Mouse (Mus musculus) adipocyte (in vitro differentiated cells): ENCODE results near the gene Npepl1.

Source experiments
- DNase-seq: peaks from one replicate; pipeline ENCODE4 v3.0.0-alpha.2; 2016; ENCODE audit warnings: low spot score

Npepl1 gene

DNA sequence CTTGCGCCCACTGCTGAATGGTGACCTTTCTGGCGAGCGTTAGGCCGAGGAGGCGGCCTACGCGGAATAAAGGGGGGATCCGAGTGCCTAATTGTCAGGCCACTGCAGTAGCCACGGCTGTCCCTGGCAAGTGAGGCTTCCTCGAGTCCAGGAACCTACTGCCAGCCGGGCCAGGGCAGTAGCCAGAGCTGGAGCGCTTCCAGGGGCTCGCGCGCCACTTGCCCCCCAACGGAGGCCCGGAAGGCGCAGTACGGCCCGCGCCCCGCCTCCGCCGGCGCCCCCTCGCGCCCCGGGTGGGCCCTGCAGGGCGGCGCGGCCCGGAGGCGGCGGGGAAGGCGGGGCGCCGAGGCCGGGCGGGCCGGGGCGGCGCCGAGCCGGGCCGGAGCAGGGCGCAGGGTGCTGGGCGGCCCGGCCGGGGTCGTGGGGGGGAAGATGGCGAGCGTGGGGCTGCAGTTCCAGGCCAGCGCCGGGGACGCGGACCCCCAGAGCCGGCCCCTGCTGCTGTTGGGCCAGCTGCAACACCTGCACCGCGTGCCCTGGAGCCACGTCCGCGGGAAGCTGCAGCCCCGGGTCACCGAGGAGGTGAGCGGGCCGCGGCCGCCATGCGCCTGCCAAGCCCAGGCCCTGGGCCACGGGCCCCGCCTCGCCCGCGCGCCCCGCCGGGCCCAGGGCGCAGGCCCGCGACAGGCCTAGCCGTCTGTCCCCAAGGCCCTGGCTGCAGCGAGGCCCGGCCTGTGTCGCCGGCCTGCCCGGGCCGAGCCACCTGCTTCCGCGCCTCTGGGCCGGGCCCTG lies at the start of gene Npepl1:
Gene Npepl1 (plus strand): TSS at position 359 of the 792 bp plus-strand sequence.
- DNase-seq = peak; percentile 13

GRCm38 (mm10) chr2:174061219-174061618 lies 48.9 kb upstream of the Npepl1 start:
- DNase-seq = no peak

- no peak for DNase-seq
Observed at GRCm38 (mm10) chr2:174063074-174063473, 47.1 kb upstream of the Npepl1 start.

DNA sequence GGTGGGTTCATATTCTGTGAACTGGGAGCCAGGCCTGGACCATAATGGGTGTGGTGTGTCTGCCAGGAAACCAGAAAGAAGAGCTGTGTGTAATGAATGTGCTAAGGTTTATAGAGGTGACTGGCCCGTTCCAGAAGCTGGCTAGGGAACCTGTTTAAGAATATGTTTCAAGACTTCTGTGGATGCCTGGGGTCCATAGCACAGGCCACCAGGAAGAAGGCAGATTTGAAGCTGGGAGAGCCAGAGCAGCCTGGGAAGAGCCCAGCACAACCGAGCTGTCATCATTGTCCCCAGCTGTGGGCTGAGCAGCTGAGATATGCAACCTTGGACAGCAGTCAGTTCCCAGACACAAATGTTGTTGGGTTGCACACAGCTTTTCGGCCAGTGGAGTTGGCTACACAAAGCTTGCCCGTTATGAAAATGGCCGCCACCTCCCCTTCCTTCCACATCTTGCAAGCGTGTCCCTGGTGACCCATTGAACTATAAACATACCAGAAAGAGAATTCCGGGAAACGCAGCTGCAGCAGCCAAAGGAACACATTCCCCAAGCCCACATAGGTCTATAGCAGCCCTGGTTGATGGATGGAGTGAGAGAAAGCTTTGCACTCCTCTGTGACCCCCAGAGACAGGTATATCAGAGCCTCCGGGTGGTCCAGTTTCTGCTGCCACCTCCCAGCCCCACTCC lies 46.5 kb upstream of the Npepl1 start:
- peak; percentile 48 for DNase-seq

GRCm38 (mm10) chr2:174067793-174068419 lies 42.2 kb upstream of the Npepl1 start:
- no peak for DNase-seq

DNA sequence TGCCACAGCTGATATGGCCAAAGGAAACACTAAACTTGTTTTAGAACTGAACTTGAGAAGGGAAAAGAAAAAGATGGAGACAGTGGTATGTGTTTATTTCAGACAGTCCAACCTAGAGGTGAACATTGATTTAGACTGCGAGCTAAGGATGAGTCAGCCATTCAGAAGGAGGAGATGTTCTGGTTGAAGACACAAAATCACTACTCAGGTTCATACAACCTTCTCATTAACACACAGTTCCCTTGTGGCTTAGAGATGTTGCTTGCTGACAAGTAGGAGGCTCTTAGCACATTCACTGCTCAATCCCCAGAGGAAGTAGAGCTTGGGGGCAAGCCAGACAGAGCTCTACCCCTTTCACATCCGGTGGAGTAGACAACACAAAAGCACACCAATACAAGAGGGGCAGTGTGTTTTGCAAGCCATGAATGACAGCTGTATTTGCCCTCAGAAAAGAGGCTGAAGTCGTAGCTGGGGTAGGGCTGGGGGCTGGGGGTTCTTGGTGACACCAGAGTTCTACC lies 40.6 kb upstream of the Npepl1 start:
- DNase-seq = no peak

DNA sequence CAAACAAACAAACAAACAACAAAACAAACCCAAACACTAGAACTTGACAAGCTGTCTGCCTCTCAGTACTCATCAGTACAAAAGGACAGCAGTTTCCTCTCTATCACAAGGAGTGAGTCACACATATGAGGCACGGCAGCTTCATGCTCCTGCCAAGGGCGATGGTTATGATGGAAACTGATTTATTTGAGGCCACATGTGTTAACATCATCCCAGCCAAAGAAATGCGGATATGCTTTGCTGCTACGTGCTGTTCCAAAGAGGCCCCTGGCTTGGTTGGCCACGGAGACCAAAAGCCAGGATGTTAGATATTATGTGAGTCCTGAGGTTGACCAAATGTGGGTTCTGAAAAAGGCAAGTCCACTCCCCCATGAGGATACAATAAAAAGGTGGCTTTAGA lies 38.7 kb upstream of the Npepl1 start:
- no peak for DNase-seq

DNA sequence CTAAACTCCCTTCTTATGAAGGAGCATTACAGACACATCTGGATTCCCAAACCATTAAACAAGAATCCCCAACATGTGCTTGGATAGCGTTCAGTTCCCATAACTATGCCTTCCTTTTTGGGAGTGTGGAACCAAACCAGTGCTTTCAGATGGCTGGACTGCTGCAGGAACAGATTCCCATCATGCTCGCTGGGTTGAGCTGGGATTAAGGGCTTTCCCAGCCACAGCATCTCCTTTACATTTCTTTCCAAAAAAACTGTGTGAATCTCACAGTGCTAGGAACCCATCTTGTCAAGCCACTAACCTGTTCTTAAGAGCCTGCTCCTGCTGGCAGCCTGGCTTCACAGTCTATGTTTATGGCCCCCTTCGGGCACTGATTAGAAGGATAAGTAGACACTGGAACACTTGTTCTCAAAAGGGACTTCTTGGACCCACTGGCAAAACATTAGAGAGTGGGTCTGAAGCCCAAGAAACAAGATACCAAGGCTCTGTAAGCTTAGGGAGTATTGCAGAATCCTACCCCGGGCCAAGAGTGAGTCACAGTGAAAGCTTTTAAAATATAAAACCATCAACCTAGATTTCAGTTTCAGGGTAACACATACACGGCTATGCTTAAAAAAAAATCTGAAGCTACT lies 36.9 kb upstream of the Npepl1 start:
- peak; percentile 21 for DNase-seq

DNA sequence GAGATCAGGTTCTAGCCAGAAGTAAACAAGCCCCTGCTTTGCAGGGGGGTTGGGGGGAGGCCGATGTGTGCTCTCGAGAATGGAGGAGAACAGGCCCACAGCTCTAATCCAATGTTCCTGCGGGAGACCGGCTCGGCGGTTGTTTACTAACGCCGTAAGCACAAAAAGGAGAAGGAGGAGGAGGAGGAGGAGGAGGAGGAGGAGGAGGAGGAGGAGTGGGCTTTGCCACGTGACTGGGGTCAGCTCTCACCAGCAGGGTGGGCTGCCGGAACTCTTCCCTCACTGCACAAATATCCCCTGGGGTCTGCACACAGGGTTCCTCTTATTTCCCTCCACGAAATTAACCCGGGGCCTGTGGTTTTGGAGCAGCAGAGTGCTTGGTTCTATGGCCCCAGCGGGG lies 35.5 kb upstream of the Npepl1 start:
- DNase-seq = no peak

DNA sequence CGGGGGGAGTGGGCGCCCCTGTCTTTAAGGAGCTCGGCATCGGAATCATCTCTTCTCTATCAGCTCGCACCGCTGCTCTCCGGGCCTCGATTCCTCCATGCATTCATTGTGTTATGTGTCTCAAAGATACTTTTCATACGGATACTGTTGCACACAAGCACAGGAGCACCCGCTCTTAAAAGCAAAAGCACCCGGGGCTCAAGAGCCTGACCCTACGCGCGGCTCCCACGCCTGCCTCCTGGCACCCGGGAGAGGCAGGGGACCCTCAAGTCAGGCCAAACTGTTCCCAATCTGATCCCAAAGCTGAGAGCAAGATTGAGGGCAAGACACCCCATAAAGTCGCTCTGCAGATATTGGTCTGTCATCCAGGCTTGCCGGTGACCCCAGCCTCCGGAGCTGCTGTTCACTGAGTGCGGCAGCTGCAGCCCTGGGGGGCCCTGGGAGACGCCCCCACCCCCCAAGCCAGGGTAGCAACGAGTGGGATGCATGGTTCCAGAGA lies 35.0 kb upstream of the Npepl1 start:
- no peak for DNase-seq

DNA sequence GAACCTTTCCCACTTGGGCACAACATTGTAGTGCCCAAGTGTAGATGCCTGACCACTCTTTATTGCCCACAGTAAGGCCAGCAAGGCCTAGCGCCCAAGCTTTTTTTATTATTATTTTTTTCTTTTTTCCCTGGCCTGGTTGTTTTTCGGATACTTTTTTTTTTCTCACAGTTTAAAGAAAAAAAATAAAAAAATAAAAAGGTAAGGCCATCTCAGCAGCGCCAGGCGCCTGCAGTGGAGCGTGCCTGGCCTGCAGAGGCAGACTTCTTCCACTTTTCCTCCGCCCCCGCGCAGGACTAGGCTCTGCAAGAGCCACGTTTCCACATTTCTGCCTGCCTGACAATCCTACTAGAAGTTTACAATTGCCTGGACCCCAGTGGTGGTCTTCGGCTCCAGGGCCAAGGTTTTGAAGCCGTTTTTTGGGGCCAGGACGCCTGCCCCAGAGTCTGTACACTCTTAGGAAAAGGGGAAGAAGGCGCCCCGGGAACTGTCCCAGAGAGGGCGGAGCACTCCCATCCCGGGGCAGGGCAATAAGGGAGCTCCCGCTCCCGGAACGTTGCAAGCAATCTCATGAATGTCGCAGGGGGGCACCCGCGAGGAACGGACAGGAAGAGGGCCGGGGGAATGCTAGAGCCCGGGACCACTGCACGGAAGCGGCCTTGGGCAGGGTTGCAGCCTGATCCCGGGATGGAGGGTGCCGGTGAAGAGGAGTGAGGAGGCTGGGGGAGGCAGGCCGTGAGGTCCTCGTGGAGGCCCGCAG lies 34.3 kb upstream of the Npepl1 start, which contains the start of gene Stx16:
Gene Stx16 (plus strand): TSS at position 636 of the 760 bp plus-strand sequence.
- peak; percentile 96 for DNase-seq

GRCm38 (mm10) chr2:174076433-174076824 lies 33.7 kb upstream of the Npepl1 start:
- no peak for DNase-seq

DNA sequence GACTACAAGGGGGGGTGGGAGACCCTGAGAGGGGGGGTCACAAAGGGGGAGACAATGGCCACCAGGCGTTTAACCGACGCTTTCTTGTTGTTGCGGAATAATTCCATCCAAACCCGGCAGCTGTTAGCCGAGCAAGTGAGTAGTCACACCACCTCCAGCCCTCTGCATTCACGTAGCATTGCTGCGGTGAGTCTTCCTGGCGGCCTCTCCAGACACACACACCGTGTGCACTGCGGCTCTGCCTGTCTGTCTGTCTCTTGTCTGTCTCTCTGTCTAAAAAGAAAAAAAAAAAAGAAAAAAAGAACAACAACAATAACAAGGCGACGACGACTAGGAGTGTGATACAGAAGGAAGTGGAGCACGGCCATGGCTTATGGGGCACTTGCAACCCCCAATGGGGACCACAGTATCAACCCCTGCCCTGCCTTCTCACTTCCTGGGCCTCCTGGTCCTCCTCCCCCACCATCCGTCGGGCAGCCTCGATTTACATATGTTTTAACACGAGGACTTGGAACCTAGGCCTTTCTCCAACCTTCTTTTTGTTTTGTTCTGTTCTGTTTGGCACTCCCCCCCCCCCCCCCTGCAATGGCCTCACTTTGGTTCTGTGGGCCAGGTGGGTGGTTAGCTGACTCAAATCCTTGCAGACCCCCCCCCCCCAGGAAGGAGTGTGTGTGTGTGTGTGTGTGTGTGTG lies 33.0 kb upstream of the Npepl1 start:
- peak; percentile 32 for DNase-seq

DNA sequence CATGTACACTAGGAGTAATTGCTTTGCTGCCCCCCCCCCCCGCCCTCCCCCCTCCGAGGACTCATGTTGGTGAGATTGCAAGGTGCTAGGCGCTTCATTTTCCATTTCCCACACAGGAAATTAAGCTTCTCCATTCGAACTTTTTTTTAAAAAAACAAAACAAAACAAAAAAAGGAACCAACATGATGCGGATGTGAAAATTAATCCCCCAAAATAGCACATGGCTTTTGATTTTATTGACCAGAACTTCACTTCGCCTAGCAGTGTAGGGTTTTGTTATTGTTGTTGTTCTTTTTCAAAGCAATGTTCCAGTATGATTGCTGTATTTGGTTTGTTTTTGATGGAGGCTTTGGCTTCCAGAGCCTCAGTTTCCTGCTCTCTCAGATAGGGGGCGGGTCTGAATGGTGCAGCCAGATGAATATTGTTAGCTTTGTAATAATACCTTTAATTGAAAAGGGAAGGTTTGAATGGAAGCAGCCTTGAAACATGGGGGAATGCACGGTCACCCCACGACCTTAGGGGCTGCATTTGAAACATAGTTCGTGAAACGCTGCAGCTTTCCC lies 32.3 kb upstream of the Npepl1 start:
- no peak for DNase-seq

GRCm38 (mm10) chr2:174081833-174082232 lies 28.3 kb upstream of the Npepl1 start:
- DNase-seq = no peak

GRCm38 (mm10) chr2:174082380-174082918 lies 27.7 kb upstream of the Npepl1 start:
- no peak for DNase-seq

DNA sequence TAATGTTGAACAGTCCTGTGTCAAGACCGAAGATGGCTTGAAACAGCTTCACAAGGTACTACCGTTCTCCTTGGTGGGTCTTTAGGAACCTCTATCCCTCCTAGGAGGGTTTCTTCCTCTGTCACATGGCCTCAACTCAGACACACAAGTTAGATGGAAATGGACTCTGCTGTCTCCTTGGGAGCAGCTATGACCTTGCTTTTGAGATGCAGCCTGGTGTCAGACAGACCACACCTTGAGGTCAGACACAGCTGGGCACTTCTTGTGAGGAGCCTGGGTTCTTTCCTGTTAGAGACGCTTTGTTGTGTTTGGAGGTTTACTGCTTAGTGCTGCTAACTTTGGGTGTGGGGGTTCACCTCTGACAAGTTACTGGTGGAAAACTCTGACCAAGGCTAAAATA lies 15.1 kb upstream of the Npepl1 start:
- DNase-seq = no peak

- DNase-seq = no peak
Observed at GRCm38 (mm10) chr2:174102399-174102798, 7.8 kb upstream of the Npepl1 start.

GRCm38 (mm10) chr2:174103527-174103926 lies 6.6 kb upstream of the Npepl1 start:
- DNase-seq = no peak

- DNase-seq = peak; percentile 7
Observed at GRCm38 (mm10) chr2:174107375-174107774, 2.8 kb upstream of the Npepl1 start.
